Mouse (Mus musculus) forebrain, embryonic 16.5 days (tissue): ENCODE measurements around the gene Gm37240. TPM values are rescaled to one million over a fixed set of nuclear protein-coding genes. Genes with fewer than 3 reads are reported as not detected.

Source experiments
- ATAC-seq: fragments of 200-750 bp; cut with Nextera tagmentation; 2 replicates; pipeline ENCODE4 v1.8.0; 2017; ENCODE audit warnings: mild to moderate bottlenecking, moderate library complexity
- H3K27ac ChIP-seq: fragments of 300-500 bp; sonication (generic); 2 replicates; pipeline ENCODE4 v1.5.1; 2014; ENCODE audit warnings: low read length, control low read depth
- H3K27me3 ChIP-seq: fragments of 300-500 bp; sonication (generic); replicated peaks from 2 replicates; pipeline ENCODE4 v1.6.1; 2014; ENCODE audit warnings: low read length; ENCODE audit not compliant: control insufficient read depth, insufficient read depth
- H3K36me3 ChIP-seq: fragments of 300-500 bp; sonication (generic); 2 replicates; pipeline ENCODE4 v1.6.1; 2014; ENCODE audit not compliant: control insufficient read depth, insufficient read depth
- H3K4me1 ChIP-seq: fragments of 300-500 bp; sonication (generic); replicated peaks from 2 replicates; pipeline ENCODE4 v1.6.1; 2014; ENCODE audit warnings: low read length; ENCODE audit not compliant: control insufficient read depth, insufficient read depth
- H3K4me2 ChIP-seq: fragments of 300-500 bp; sonication (generic); 2 replicates; pipeline ENCODE4 v1.6.1; 2014; ENCODE audit warnings: mild to moderate bottlenecking, low read length, control low read depth
- H3K4me3 ChIP-seq: fragments of 300-500 bp; sonication (generic); replicated peaks from 2 replicates; pipeline ENCODE4 v1.5.1; 2014; ENCODE audit warnings: mild to moderate bottlenecking, low read length, control low read depth
- H3K9ac ChIP-seq: fragments of 300-500 bp; sonication (generic); replicated peaks from 2 replicates; pipeline ENCODE4 v1.6.1; 2014; ENCODE audit warnings: low read depth, low read length, control low read depth
- H3K9me3 ChIP-seq: fragments of 300-500 bp; sonication (generic); 2 replicates; pipeline ENCODE4 v1.6.1; 2016; ENCODE audit warnings: low read length; ENCODE audit not compliant: control insufficient read depth
- WGBS: fragments of 180-500 bp; shearing (Covaris S2); extraction: QIAGEN DNeasy Blood & Tissue Kit; methylation state at CpG from one replicate; pipeline ENCODE4 v1.1.7; 2014; 5-methylcytosine and 5-hydroxymethylcytosine counted together
- polyA plus RNA-seq: library from polyadenylated mRNA; unstranded; fragments of >200 nt; fragmentation: Nextera tagmentation; extraction: Ambion mirVana; gene quantifications from 2 replicates; pipeline ENCODE4 v1.2.1, GENCODE M21; 2015

Gm37240 gene
- polyA plus RNA-seq, 1 experiment from 2014 or later = 1.6 TPM

GRCm38 (mm10) chr3:85109221-85109620, 778.1 kb downstream of the Gm37240 start:
- no peaks in the 10 kb centered on the region for H3K36me3 ChIP-seq
- H3K9me3 ChIP-seq = no peaks in the 10 kb centered on the region
- H3K4me1 ChIP-seq = peaks cover 5% of the 10 kb centered on the region; the same call in 1 of the 2 replicates
- no peak overlapping the region for H3K4me2 ChIP-seq
- H3K27me3 ChIP-seq = no peaks in the 10 kb centered on the region
- H3K4me3 ChIP-seq = no peak overlapping the region
- no peak for ATAC-seq
- no peak overlapping the region for H3K27ac ChIP-seq
- no peak overlapping the region for H3K9ac ChIP-seq
- WGBS = 58% methylated on average over 2 of the region's 2 CpGs

DNA sequence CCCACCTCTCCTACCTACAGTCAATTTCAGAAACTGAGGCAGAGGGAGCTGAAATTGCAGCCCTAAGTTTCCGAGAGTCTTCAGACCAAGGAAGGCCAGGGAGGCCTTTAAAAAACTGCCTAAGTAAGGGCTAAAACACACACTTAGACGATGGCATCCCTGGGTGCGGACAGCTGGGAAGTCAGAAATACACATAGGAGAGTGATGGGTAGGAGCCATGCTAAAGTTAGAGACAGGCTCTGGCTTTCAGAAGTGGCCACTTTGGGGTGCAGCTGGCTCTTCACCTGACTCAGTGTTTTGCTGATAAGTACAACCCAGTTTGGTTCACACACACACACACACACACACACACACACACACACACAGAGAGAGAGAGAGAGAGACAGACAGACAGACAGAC, 778.9 kb downstream of the Gm37240 start:
- no peak overlapping the region for H3K4me2 ChIP-seq
- WGBS = 86% methylated on average over 3 of the region's 3 CpGs
- H3K4me1 ChIP-seq = peaks cover 5% of the 10 kb centered on the region; the same call in 1 of the 2 replicates
- H3K36me3 ChIP-seq = no peaks in the 10 kb centered on the region
- H3K27me3 ChIP-seq = no peaks in the 10 kb centered on the region
- no peak for ATAC-seq
- no peak overlapping the region for H3K27ac ChIP-seq
- H3K9me3 ChIP-seq = no peaks in the 10 kb centered on the region
- H3K9ac ChIP-seq = no peak overlapping the region
- H3K4me3 ChIP-seq = no peak overlapping the region

GRCm38 (mm10) chr3:85106956-85107355, 780.4 kb downstream of the Gm37240 start:
- Histone ChIP-seq H3K27me3 (no peaks in the 10 kb centered on the region), H3K9me3 (no peaks in the 10 kb centered on the region), H3K4me2 (no peak overlapping the region), H3K36me3 (no peaks in the 10 kb centered on the region), H3K27ac (no peak overlapping the region), H3K4me1 (peaks cover 5% of the 10 kb centered on the region; the same call in 1 of the 2 replicates), H3K4me3 (no peak overlapping the region), H3K9ac (no peak overlapping the region)
- WGBS = 54% methylated on average over 11 of the region's 11 CpGs
- no peak for ATAC-seq

DNA sequence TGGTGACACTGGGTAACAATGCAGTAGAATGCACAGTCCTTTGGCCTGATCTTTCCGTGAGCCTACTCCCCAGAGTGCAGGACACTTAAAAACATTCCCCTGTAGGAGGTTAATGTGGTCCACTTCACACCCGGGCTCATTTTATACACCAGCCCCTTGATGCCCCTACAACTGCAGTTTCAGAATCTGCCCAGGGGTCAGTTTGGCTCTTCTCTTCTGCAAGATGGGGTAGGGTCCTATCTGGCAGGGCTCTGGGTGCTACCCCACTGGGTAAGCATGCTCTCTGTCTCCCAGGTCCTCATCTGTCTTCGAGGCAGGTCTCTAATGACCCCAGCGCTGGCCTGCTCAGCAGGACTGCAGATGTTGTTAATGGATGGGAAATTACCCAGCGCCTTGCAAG, 783.0 kb downstream of the Gm37240 start:
- H3K9ac ChIP-seq = no peak overlapping the region
- WGBS = 75% methylated on average over 5 of the region's 5 CpGs
- H3K27me3 ChIP-seq = no peaks in the 10 kb centered on the region
- no peak overlapping the region for H3K27ac ChIP-seq
- no peaks in the 10 kb centered on the region for H3K9me3 ChIP-seq
- ATAC-seq = no peak
- no peaks in the 10 kb centered on the region for H3K36me3 ChIP-seq
- no peak overlapping the region for H3K4me2 ChIP-seq
- no peak overlapping the region for H3K4me3 ChIP-seq
- no peaks in the 10 kb centered on the region for H3K4me1 ChIP-seq

DNA sequence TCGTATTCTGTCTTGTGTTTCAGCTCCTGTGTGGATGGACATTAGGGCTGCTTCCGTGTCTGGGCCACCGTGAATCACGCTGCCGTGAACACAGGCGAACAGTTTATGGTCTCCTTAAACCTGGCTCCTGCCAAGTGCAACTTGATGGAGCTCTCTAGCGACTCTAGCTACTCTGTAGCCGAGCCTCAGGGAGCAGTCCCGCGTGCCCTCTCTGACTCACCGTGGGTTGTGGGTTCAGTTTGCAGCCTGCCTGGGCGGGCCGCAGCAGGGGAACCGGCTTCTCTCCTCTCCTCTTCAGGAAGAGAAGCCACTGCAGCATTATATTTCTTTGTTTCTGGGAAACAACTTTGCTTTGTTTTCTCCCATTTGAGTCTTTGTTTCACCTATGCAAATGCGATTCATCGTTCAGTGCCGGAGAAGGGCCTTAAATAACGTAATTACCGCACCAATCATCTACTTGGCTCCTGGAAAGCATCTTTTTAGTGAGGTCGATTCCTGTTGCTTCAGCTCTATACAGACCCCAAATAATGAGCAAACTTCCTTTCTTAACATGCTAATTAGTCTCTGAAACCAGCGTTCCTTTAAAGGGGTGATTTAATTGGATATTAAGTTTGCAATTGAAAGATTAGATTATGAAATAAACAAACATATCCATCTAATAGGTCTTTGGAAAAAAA, 806.3 kb downstream of the Gm37240 start:
- H3K9me3 ChIP-seq = no peaks in the 10 kb centered on the region
- no peak overlapping the region for H3K27ac ChIP-seq
- peak; percentile 64 for ATAC-seq
- H3K36me3 ChIP-seq = no peaks in the 10 kb centered on the region
- H3K4me3 ChIP-seq = peak overlapping the region; percentile 9; the same call in 1 of the 2 replicates
- H3K27me3 ChIP-seq = 0 out of 2 replicates have a peak, but pooled peaks cover 2% of the 10 kb centered on the region
- WGBS = 12% methylated on average over 21 of the region's 21 CpGs
- H3K9ac ChIP-seq = peak overlapping the region; percentile 29; the same call in 1 of the 2 replicates
- H3K4me2 ChIP-seq = peak overlapping the region; percentile 32
- peaks cover 6% of the 10 kb centered on the region for H3K4me1 ChIP-seq

- Histone ChIP-seq H3K36me3 (no peaks in the 10 kb centered on the region), H3K4me2 (no peak overlapping the region), H3K27me3 (no peaks in the 10 kb centered on the region), H3K4me1 (no peaks in the 10 kb centered on the region), H3K9me3 (no peaks in the 10 kb centered on the region), H3K27ac (no peak overlapping the region), H3K9ac (no peak overlapping the region), H3K4me3 (no peak overlapping the region)
- WGBS = 84% methylated on average over 7 of the region's 7 CpGs
- ATAC-seq = no peak
Measured at GRCm38 (mm10) chr3:85064113-85064512, 823.2 kb downstream of the Gm37240 start.

- WGBS = 93% methylated on average over 7 of the region's 7 CpGs
Measured at GRCm38 (mm10) chr3:85060153-85060552, 827.2 kb downstream of the Gm37240 start.

GRCm38 (mm10) chr3:85057245-85057644, 830.1 kb downstream of the Gm37240 start:
- Histone ChIP-seq H3K4me3 (no peak overlapping the region), H3K36me3 (no peaks in the 10 kb centered on the region), H3K27ac (no peak overlapping the region), H3K4me1 (no peaks in the 10 kb centered on the region), H3K9me3 (no peaks in the 10 kb centered on the region), H3K4me2 (no peak overlapping the region), H3K27me3 (no peaks in the 10 kb centered on the region), H3K9ac (no peak overlapping the region)
- ATAC-seq = no peak
- WGBS = 84% methylated on average over 6 of the region's 6 CpGs

More at GRCm38 (mm10) chr3:85060153-85060552, 827.2 kb downstream of the Gm37240 start:
- H3K9me3 ChIP-seq = no peaks in the 10 kb centered on the region
- no peaks in the 10 kb centered on the region for H3K27me3 ChIP-seq
- H3K9ac ChIP-seq = no peak overlapping the region
- no peak for ATAC-seq
- no peak overlapping the region for H3K27ac ChIP-seq
- no peak overlapping the region for H3K4me2 ChIP-seq
- no peak overlapping the region for H3K4me3 ChIP-seq
- no peaks in the 10 kb centered on the region for H3K36me3 ChIP-seq
- no peaks in the 10 kb centered on the region for H3K4me1 ChIP-seq

- Histone ChIP-seq H3K27ac (no peak overlapping the region), H3K4me1 (no peaks in the 10 kb centered on the region), H3K9me3 (no peaks in the 10 kb centered on the region), H3K27me3 (no peaks in the 10 kb centered on the region), H3K4me3 (no peak overlapping the region), H3K4me2 (no peak overlapping the region), H3K9ac (no peak overlapping the region), H3K36me3 (no peaks in the 10 kb centered on the region)
- 80% methylated on average over 4 of the region's 4 CpGs for WGBS
- no peak for ATAC-seq
Measured at GRCm38 (mm10) chr3:85053526-85053925, 833.8 kb downstream of the Gm37240 start.
